Mouse (Mus musculus) cortical plate, adult 2 months (tissue): Measurements from ENCODE around the gene Shd.

Experiments
- CTCF ChIP-seq: fragments of 200-500 bp; IDR thresholded peaks from 2 replicates; pipeline ENCODE4 v1.5.1; 2011; ENCODE audit warnings: mild to moderate bottlenecking, control low read depth, low read length; ENCODE audit not compliant: insufficient read depth; ENCODE audit errors: extremely low read depth
- POLR2A ChIP-seq: fragments of 200-500 bp; IDR thresholded peaks from 2 replicates; pipeline ENCODE4 v1.6.1; 2011; ENCODE audit warnings: mild to moderate bottlenecking, low read length, control low read depth; ENCODE audit not compliant: insufficient read depth; ENCODE audit errors: extremely low read depth

DNA sequence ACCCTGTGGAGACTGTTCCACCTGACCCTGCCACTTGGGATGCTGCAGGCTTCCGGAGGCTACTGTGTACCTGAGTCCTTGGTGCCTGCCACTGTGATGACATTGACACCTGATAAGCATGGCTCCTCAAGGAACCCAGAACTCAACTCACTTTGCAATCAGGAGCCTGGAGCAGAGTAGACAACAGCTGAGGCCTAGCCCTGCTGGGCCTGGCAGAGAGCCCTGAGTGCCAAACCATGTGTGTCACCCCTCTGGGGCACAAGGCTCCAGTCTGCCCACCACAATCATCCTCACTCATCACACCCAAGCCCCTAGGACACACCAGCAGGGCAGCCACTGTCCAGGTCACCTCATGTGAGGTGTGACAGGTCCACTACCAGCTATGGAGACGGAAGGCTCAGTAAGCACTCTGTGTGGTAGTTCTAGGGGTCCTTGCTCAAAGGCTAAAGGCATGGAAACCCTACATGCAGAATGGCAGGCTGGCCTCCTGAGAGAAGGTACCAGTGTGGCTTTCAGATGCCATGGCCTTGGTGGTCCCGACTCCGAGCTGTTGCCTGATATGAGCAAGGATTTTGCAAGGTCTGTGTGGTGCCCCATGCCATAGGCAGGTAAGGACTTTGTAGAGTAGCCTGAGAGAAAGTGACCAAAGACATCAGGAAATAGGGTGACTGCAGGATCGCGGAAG, 50.3 kb downstream of the Shd start:
- TF ChIP-seq CTCF (no peak), POLR2A (0 out of 2 replicates have a peak, but pooled peaks have one; percentile 12)
